Mouse (Mus musculus): ENCODE measurements around the gene Narfl. TPM values are rescaled to one million over a fixed set of nuclear protein-coding genes. Genes with fewer than 3 reads are reported as not detected.
A peak's percentile ranks its signal among the peaks of the same experiment; 100 is the strongest.
"Not testable (repeated sequence)": the region's sequence is repeated elsewhere in the genome, so short reads cannot be mapped to it uniquely, and the experiment has no call there.

Gene Narfl
- polyA plus RNA-seq, 1 experiment from 2014 or later = 26.6 TPM

DNA sequence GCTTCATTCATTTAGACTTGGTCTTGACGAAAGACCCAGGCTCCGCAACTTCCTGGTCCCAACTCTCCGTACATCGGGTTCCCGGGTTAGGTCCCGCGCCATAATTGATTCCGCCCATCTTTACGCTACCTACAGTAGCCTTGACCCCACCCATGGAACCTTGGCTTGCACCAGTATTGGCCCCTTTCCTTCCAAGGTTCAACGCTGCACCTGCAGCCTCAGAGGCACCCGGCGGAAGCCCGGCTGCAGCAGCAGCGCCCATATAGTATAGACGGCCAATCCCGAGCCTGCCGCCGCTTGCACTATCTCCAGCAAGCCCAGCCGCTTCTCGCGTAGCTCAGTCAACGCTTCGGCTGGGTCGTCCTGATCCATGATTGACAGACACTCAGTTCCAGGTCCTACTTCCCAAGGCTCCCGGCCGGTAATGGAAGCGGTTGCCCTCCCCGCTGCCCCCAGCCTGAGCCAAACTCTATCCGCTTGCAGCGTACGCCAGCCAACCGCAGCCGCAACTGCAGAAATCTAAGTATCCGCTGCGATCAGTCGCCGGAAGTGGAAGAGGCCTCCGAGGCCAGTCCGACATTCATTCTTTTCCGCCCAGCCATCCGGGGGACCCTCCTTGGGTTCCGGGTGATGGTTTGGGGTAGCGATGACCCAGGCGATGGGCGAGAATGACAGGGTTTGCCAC is 18.4 kb downstream of the Narfl start:
- peak overlapping the region; percentile 96 for H3K4me2 ChIP-seq
- ATAC-seq (ENCODE audit: low FRiP score) = peak; percentile 72
- H3K27me3 ChIP-seq (replicated peaks) = no peaks in the 10 kb centered on the region
- peaks cover 19% of the 10 kb centered on the region for H3K36me3 ChIP-seq
- WGBS = under 1% methylated on average over 45 of the region's 45 CpGs
- peak overlapping the region; percentile 93 for H3K27ac ChIP-seq (replicated peaks)
- H3K9ac ChIP-seq (replicated peaks) = peak overlapping the region; percentile 77
- H3K4me1 ChIP-seq = peaks cover 63% of the 10 kb centered on the region
- H3K4me3 ChIP-seq (replicated peaks) = peak overlapping the region; percentile 71
- no peaks in the 10 kb centered on the region for H3K9me3 ChIP-seq (replicated peaks)

DNA sequence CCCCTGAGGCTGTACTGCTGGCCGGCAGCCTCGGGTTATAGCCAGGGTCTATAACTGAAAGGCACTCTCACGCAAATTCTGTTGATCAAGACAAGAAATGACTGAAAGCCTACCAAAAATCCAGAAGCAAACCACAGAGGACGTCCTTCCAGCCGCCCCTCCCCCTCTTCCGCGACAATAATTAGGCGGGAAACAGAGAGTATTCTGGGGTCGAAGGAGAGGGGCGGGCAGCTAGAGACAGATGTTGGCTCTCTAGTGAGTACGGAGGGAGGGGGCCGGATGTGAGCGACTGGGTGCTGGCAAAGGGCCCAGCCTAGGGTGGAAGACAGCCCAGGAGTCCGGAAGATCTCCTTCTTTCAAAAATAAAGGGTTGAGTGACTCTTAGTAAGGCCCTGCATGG is 19.0 kb downstream of the Narfl start, which contains the start of gene Fam173a:
Gene Fam173a, minus strand, starts transcription at position 287 of the 400 bp plus-strand sequence.
- Histone ChIP-seq H3K4me1 (peaks cover 69% of the 10 kb centered on the region), H3K27ac (replicated peaks) (peak within 1 kb of the TSS; percentile 93), H3K4me2 (peak within 1 kb of the TSS; percentile 96), H3K4me3 (replicated peaks) (peak within 1 kb of the TSS; percentile 71), H3K27me3 (replicated peaks) (no peaks in the 10 kb centered on the region), H3K9ac (replicated peaks) (peak within 1 kb of the TSS; percentile 77), H3K9me3 (replicated peaks) (no peaks in the 10 kb centered on the region), H3K36me3 (peaks cover 16% of the 10 kb centered on the region)
- under 1% methylated on average over 14 of the region's 14 CpGs for WGBS
- peak; percentile 58 for ATAC-seq (ENCODE audit: low FRiP score)

DNA sequence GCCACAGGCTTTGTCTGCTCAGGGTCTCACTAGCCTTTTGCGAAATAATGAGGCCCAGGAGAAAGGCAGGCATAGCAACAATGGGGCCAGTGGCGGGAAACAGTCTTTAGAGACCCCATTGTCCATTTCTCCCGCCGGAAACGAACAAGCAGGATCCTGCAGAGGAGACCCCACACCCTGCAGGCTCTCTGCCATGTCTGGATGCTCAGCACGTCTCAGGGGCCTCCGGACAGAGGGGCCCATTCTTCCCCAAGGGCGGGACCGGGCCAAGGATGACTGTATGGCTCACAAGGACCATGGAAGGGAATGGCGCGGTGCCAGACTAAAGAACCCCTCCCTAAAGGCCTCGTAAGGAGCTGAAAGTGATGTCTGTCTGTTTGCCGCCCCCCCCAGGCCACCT is 20.6 kb downstream of the Narfl start:
- H3K36me3 ChIP-seq = peaks cover 7% of the 10 kb centered on the region; the same call in 1 of the 2 replicates

DNA sequence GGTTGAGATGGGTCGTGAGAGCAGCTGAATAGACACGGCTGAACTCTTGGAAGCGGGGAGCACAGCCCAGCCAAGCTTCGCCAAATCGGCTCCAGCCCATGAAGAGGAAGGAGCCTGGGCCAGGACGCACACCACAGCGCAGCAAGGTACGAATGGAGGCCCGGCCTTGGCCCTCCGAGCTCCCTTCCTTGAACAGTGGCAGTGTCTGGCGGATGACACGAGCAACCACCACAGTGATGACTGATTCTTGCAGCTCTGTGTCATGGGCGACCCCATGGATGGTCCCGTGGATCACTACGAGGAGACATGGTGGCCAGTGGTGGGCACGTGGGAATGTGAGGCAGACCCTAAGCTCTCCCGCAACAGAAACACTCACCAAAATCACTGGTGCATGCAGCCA is 21.4 kb downstream of the Narfl start:
- ATAC-seq (ENCODE audit: low FRiP score) = no peak
- H3K4me1 ChIP-seq = peaks cover 67% of the 10 kb centered on the region

More for the DNA sequence above, 20.6 kb downstream of the Narfl start:
- peak overlapping the region; percentile 57 for H3K4me3 ChIP-seq (replicated peaks)
- H3K9ac ChIP-seq (replicated peaks) = no peak overlapping the region
- no peaks in the 10 kb centered on the region for H3K27me3 ChIP-seq (replicated peaks)
- 17% methylated on average over 13 of the region's 13 CpGs for WGBS
- H3K4me2 ChIP-seq = peak overlapping the region; percentile 96
- no peaks in the 10 kb centered on the region for H3K9me3 ChIP-seq (replicated peaks)
- no peak for ATAC-seq (ENCODE audit: low FRiP score)
- H3K4me1 ChIP-seq = peaks cover 67% of the 10 kb centered on the region
- peak overlapping the region; percentile 93 for H3K27ac ChIP-seq (replicated peaks)

DNA sequence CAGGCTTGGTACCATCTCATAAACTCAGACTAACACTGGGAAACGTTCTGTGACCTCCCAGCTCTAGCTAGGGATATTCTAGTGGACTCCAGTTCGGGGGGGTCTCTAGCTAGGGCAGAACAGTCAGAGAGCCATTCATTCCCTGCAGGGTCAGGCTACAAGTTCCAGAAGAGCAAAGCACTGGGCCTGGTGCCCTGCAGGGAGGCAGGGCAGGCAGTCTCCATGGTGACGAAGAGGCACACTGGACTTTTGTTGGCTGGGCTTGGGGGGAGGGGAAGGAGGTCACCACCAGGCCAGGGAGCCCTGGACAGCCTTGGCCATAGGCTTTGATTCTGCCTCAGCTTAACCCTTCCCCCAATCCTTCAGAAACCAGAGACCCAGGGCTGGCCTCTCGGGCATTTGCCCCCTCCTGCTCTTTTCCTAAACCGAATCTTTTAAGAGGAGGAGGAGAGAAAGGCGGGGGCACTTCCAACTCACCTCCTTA is 22.1 kb downstream of the Narfl start, which contains the start of gene AC134908.4:
Gene AC134908.4, minus strand, starts transcription at position 51 of the 484 bp plus-strand sequence.
- Histone ChIP-seq H3K4me1 (peaks cover 63% of the 10 kb centered on the region), H3K9ac (replicated peaks) (peak within 1 kb of the TSS; percentile 53), H3K27me3 (replicated peaks) (no peaks in the 10 kb centered on the region), H3K9me3 (replicated peaks) (no peaks in the 10 kb centered on the region), H3K4me3 (replicated peaks) (peak within 1 kb of the TSS; percentile 57), H3K27ac (replicated peaks) (peak within 1 kb of the TSS; percentile 93), H3K36me3 (no peaks in the 10 kb centered on the region), H3K4me2 (peak within 1 kb of the TSS; percentile 96)
- WGBS = 13% methylated on average over 6 of the region's 6 CpGs
- ATAC-seq (ENCODE audit: low FRiP score) = peak; percentile 25; the same call in 1 of the 2 replicates

More for the DNA sequence above, 21.4 kb downstream of the Narfl start:
- no peaks in the 10 kb centered on the region for H3K27me3 ChIP-seq (replicated peaks)
- H3K9me3 ChIP-seq (replicated peaks) = no peaks in the 10 kb centered on the region
- 55% methylated on average over 17 of the region's 17 CpGs for WGBS
- H3K4me2 ChIP-seq = peak overlapping the region; percentile 96
- peak overlapping the region; percentile 93 for H3K27ac ChIP-seq (replicated peaks)
- peak overlapping the region; percentile 57 for H3K4me3 ChIP-seq (replicated peaks)
- no peaks in the 10 kb centered on the region for H3K36me3 ChIP-seq
- peak overlapping the region; percentile 53; the same call in 1 of the 2 replicates for H3K9ac ChIP-seq (replicated peaks)

DNA sequence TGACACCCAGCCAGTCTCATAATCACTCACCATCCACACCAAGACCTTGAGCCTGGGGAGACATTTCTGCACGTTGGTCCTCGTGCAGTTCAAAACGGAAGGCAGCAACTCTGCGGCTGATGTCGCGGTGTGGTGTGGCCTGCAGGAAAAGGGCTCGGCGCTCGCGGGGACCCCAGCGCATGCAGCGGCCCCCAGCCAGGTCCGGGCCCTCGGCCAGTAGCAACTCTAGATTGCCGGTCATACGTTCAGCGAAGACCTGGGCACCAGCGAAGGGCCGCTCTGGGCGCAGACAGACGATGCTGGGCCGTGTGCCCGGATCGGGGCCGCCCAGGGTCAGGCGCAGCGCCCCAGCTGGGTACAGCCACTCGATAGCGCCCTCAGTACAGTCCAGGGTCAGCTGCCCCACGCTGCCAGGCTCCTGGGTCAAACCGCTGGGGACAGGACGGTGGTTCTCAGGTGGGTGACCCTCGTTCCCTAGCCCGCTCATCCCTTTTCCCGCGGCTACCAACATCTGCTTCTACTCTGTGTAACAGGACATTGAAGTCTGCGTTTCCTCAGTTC is 22.7 kb downstream of the Narfl start:
- Histone ChIP-seq H3K9me3 (replicated peaks) (no peaks in the 10 kb centered on the region), H3K4me2 (peak overlapping the region; percentile 96), H3K9ac (replicated peaks) (peak overlapping the region; percentile 53), H3K27ac (replicated peaks) (peak overlapping the region; percentile 69), H3K27me3 (replicated peaks) (no peaks in the 10 kb centered on the region), H3K4me1 (peaks cover 59% of the 10 kb centered on the region), H3K4me3 (replicated peaks) (peak overlapping the region; percentile 57), H3K36me3 (no peaks in the 10 kb centered on the region)
- 2% methylated on average over 37 of the region's 37 CpGs for WGBS
- ATAC-seq (ENCODE audit: low FRiP score) = no peak

DNA sequence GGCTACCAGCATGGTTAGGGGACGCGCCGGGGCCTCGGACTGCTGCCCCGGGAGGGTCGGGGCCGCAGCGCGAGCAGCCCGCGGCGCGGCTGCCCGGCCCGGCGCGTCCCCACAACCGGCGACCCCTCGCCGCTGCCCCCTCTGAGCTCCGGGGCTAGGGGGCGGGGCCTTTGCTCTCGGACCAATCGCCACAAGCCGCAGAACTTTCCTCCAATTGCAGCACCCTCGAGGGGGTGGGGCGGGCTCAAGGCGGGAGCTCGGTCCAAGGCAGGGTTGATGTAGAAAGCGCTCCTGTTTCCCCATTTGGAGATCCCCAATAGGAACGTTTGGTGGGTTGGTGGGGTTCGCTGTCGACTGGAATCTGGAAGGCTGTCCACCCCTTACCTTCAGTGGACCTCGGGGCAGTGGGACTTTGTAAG is 23.4 kb downstream of the Narfl start, which contains the start of gene Metrn:
Gene Metrn, minus strand, starts transcription at position 186 of the 419 bp plus-strand sequence.
- H3K9me3 ChIP-seq (replicated peaks) = no peaks in the 10 kb centered on the region
- no peaks in the 10 kb centered on the region for H3K36me3 ChIP-seq
- H3K27ac ChIP-seq (replicated peaks) = peak within 1 kb of the TSS; percentile 69
- peak within 1 kb of the TSS; percentile 57 for H3K4me3 ChIP-seq (replicated peaks)
- H3K9ac ChIP-seq (replicated peaks) = peak within 1 kb of the TSS; percentile 53
- H3K4me1 ChIP-seq = peaks cover 55% of the 10 kb centered on the region
- H3K27me3 ChIP-seq (replicated peaks) = no peaks in the 10 kb centered on the region
- peak within 1 kb of the TSS; percentile 96 for H3K4me2 ChIP-seq
- WGBS = under 1% methylated on average over 35 of the region's 35 CpGs
- ATAC-seq (ENCODE audit: low FRiP score) = peak; percentile 54

DNA sequence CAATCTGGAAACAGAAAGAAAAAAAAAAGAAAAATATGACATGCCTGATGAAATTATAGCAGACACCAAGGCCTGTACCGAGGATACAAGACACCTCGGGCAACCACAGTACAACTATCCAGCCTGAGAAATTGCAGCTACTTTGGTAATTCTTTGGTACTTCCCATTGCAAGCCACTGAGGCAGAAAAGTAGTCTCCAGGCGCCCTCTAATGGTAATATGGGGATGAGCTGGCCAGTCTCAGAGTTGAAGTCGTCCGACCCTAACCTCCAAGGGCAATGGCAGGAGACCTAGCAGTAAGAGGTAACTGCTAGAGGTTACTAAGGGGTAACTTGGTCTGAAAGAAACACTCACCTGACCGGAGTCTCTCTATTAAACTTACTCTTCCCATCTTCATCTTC is 27.5 kb downstream of the Narfl start:
- Histone ChIP-seq H3K4me1 (peaks cover 38% of the 10 kb centered on the region), H3K9ac (replicated peaks) (no peak overlapping the region), H3K9me3 (replicated peaks) (no peaks in the 10 kb centered on the region), H3K4me3 (replicated peaks) (no peak overlapping the region), H3K36me3 (no peaks in the 10 kb centered on the region), H3K27me3 (replicated peaks) (no peaks in the 10 kb centered on the region), H3K4me2 (no peak overlapping the region), H3K27ac (replicated peaks) (no peak overlapping the region)
- ATAC-seq (ENCODE audit: low FRiP score) = no peak
- WGBS = 8% methylated on average over 6 of the region's 6 CpGs

DNA sequence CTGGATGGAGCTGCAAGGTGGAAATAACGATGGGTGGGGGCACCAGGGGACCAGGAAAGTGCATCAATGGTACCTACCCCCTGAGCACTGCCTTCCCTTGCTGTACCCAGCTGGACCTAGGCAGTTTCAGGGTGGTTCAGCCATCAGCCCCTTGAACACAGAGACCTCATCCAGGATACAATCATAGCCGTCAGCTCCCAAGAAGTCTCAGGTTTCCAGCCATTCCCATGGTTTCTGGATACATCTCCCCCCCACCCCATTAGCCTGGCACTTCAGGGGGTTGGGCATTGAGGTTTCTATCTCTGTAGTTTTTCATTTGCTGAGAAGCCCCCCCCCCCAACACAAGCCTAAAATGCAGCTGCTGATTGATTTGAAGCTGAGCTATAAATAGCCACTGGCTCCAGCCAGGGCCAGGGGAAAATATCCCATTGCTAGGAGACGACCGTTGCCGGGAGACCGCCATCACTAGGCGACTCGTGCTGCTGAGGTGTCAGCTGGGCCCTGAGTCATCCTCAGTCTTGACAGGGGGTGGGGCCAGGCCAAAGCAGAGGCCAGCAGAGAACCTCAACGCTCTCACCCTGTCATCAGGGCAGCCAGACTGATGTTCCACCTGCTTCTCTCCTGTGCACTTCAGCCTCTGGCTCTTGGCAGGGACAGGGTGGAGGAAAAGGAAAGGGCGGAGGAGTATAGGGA is 29.4 kb downstream of the Narfl start:
- H3K9me3 ChIP-seq (replicated peaks) = no peaks in the 10 kb centered on the region
- H3K9ac ChIP-seq (replicated peaks) = peak overlapping the region; percentile 28; the same call in 1 of the 2 replicates
- peak; percentile 76 for ATAC-seq (ENCODE audit: low FRiP score)
- H3K36me3 ChIP-seq = no peaks in the 10 kb centered on the region
- WGBS = 4% methylated on average over 10 of the region's 10 CpGs
- peak overlapping the region; percentile 19 for H3K4me2 ChIP-seq
- H3K4me1 ChIP-seq = peaks cover 23% of the 10 kb centered on the region
- H3K27ac ChIP-seq (replicated peaks) = peak overlapping the region; percentile 75
- no peaks in the 10 kb centered on the region for H3K27me3 ChIP-seq (replicated peaks)
- H3K4me3 ChIP-seq (replicated peaks) = no peak overlapping the region

DNA sequence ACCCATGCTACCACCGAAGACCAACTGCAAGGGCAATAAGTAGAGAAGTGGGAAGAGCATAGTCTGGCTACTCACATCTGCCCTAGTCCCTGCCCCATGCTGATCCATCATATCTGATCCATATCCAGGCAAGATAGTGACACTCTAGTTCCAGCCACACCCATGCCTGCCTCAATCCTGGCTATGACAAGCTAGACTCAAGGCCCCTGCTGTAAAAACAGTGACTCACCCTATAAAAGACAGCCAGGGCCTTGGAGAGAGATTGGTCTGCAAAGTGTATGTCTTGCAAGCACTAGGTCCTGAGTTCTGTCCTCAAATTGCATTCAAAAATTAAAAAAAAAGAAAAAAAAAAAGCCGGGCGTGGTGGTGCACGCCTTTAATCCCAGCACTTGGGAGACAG is 32.9 kb downstream of the Narfl start:
- Histone ChIP-seq H3K36me3 (no peaks in the 10 kb centered on the region), H3K9me3 (replicated peaks) (no peaks in the 10 kb centered on the region), H3K4me1 (peaks cover 44% of the 10 kb centered on the region), H3K9ac (replicated peaks) (no peak overlapping the region), H3K27me3 (replicated peaks) (no peaks in the 10 kb centered on the region), H3K4me3 (replicated peaks) (no peak overlapping the region), H3K27ac (replicated peaks) (no peak overlapping the region), H3K4me2 (no peak overlapping the region)
- WGBS = 76% methylated on average over 4 of the region's 4 CpGs
- no peak for ATAC-seq (ENCODE audit: low FRiP score)

DNA sequence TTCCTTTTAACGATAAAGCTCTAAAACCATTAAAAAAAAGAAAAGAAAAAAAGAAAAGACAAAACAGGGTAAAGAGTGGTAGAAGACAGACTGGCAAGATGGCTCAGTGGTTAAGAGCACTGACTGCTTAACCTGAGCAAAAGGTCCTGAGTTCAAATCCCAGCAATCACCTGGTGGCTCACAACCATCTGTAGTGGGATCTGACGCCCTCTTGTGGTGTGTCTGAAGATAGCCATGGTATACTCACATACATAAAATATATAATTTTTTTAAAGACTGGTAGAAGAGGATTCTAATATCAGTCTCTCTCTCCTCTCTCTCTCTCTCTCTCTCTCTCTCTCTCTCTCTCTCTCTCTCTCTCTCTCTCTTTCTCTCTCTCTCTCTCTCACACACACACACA is 33.9 kb downstream of the Narfl start:
- H3K27me3 ChIP-seq (replicated peaks); H3K4me2 ChIP-seq; H3K9ac ChIP-seq (replicated peaks); H3K27ac ChIP-seq (replicated peaks); H3K9me3 ChIP-seq (replicated peaks); H3K36me3 ChIP-seq; ATAC-seq (ENCODE audit: low FRiP score); H3K4me3 ChIP-seq (replicated peaks): not testable (repeated sequence)
- 46% methylated on average over 2 of the region's 2 CpGs for WGBS
- peaks cover 49% of the 10 kb centered on the region for H3K4me1 ChIP-seq

Measured in neural tube, embryonic 15.5 days (tissue).